Mouse (Mus musculus): ENCODE measurements around the gene Wdr75. TPM values are rescaled to one million over a fixed set of nuclear protein-coding genes. Genes with fewer than 3 reads are reported as not detected.

Wdr75 gene
- polyA plus RNA-seq, 1 experiment from 2014 or later: 80.8 TPM

- no peak overlapping the region for H3K4me2 ChIP-seq
- no peaks in the 10 kb centered on the region for H3K9me3 ChIP-seq (ENCODE audit: control insufficient read depth, low read length)
- WGBS: 95% methylated on average over 13 of the region's 13 CpGs
- H3K4me1 ChIP-seq (ENCODE audit: control insufficient read depth, insufficient read depth, low read length): no peaks in the 10 kb centered on the region
- no peaks in the 10 kb centered on the region for H3K36me3 ChIP-seq (ENCODE audit: control insufficient read depth, insufficient read depth, low read length)
- H3K9ac ChIP-seq (ENCODE audit: low read length): no peak overlapping the region
- DNase-seq (ENCODE audit: low spot score, missing footprints) (no peak), ATAC-seq (ENCODE audit: low FRiP score) (no peak)
- no peak overlapping the region for H3K27ac ChIP-seq (ENCODE audit: low read depth, low read length)
- no peak overlapping the region for H3K4me3 ChIP-seq (ENCODE audit: low read depth, low read length)
- no peaks in the 10 kb centered on the region for H3K27me3 ChIP-seq (ENCODE audit: control insufficient read depth, insufficient read depth, low read length)
Observed at GRCm38 (mm10) chr1:45769321-45769720, 25.6 kb upstream of the Wdr75 start.

GRCm38 (mm10) chr1:45770051-45770450 lies 24.9 kb upstream of the Wdr75 start:
- ATAC-seq (ENCODE audit: low FRiP score): no peak
- WGBS: 92% methylated on average over 2 of the region's 2 CpGs

GRCm38 (mm10) chr1:45780606-45781288 lies 14.2 kb upstream of the Wdr75 start:
- 77% methylated on average over 4 of the region's 4 CpGs for WGBS
- Histone ChIP-seq H3K4me3 (ENCODE audit: low read depth, low read length) (no peak overlapping the region), H3K4me2 (no peak overlapping the region), H3K9ac (ENCODE audit: low read length) (no peak overlapping the region), H3K4me1 (ENCODE audit: control insufficient read depth, insufficient read depth, low read length) (no peaks in the 10 kb centered on the region), H3K27ac (ENCODE audit: low read depth, low read length) (no peak overlapping the region), H3K9me3 (ENCODE audit: control insufficient read depth, low read length) (no peaks in the 10 kb centered on the region), H3K36me3 (ENCODE audit: control insufficient read depth, insufficient read depth, low read length) (no peaks in the 10 kb centered on the region), H3K27me3 (ENCODE audit: control insufficient read depth, insufficient read depth, low read length) (no peaks in the 10 kb centered on the region)
- ATAC-seq (ENCODE audit: low FRiP score) (no peak), DNase-seq (ENCODE audit: low spot score, missing footprints) (no peak)

More at GRCm38 (mm10) chr1:45770051-45770450, 24.9 kb upstream of the Wdr75 start:
- Histone ChIP-seq H3K4me3 (ENCODE audit: low read depth, low read length) (no peak overlapping the region), H3K4me1 (ENCODE audit: control insufficient read depth, insufficient read depth, low read length) (no peaks in the 10 kb centered on the region), H3K9me3 (ENCODE audit: control insufficient read depth, low read length) (no peaks in the 10 kb centered on the region), H3K36me3 (ENCODE audit: control insufficient read depth, insufficient read depth, low read length) (no peaks in the 10 kb centered on the region), H3K9ac (ENCODE audit: low read length) (no peak overlapping the region), H3K27me3 (ENCODE audit: control insufficient read depth, insufficient read depth, low read length) (no peaks in the 10 kb centered on the region), H3K4me2 (no peak overlapping the region), H3K27ac (ENCODE audit: low read depth, low read length) (no peak overlapping the region)
- DNase-seq (ENCODE audit: low spot score, missing footprints): no peak

DNA sequence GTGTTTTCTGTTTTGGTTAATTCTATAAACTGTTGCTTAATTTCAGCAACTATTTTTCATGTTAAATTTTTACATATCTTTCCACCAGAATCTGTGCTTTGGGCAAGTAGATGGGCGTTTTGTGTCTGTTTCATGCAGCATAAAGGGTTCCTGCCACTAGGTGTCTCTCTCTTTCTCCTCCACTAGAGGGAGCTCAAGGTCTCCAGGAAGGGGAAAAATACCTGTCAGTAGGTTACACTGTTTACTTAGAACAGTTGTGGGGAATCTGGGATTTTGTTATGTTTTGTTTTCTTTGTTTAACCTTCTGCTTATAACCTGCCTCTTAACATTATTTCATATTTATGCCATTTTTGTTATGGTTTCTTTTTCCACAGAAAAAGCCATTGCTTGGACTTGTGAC lies 21.9 kb downstream of the Wdr75 start:
- no peaks in the 10 kb centered on the region for H3K9me3 ChIP-seq (ENCODE audit: control insufficient read depth, low read length)
- H3K9ac ChIP-seq (ENCODE audit: low read length): no peak overlapping the region
- H3K4me2 ChIP-seq: no peak overlapping the region
- no peaks in the 10 kb centered on the region for H3K4me1 ChIP-seq (ENCODE audit: control insufficient read depth, insufficient read depth, low read length)
- H3K27me3 ChIP-seq (ENCODE audit: control insufficient read depth, insufficient read depth, low read length): no peaks in the 10 kb centered on the region
- peak; percentile 33; the same call in 1 of the 2 replicates for ATAC-seq (ENCODE audit: low FRiP score)
- no peak for DNase-seq (ENCODE audit: low spot score, missing footprints)
- H3K36me3 ChIP-seq (ENCODE audit: control insufficient read depth, insufficient read depth, low read length): peaks cover 24% of the 10 kb centered on the region
- no peak overlapping the region for H3K4me3 ChIP-seq (ENCODE audit: low read depth, low read length)
- H3K27ac ChIP-seq (ENCODE audit: low read depth, low read length): no peak overlapping the region
- 33% methylated on average over 1 of the region's 1 CpGs for WGBS

DNA sequence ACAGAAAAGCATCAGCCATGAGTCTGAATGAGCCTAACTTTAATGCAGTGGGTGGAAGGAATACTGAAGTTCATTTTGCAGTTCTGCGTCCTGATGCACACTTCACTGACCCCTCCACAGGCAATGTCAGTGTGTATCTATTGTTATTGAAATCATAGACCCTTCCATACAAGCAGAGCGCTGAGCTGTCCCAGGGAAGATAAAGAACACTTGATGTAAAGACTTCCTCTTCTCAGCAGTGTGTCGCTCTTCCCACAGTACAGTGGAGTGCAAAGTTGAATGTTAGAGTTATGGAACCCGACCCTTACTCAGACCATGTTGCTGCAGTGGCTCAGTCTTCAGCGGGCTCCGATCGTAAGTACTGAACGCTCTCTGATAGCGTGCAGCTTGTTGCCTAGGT lies 23.6 kb downstream of the Wdr75 start:
- no peaks in the 10 kb centered on the region for H3K9me3 ChIP-seq (ENCODE audit: control insufficient read depth, low read length)
- 87% methylated on average over 9 of the region's 9 CpGs for WGBS
- no peaks in the 10 kb centered on the region for H3K4me1 ChIP-seq (ENCODE audit: control insufficient read depth, insufficient read depth, low read length)
- no peak overlapping the region for H3K4me3 ChIP-seq (ENCODE audit: low read depth, low read length)
- peaks cover 20% of the 10 kb centered on the region for H3K36me3 ChIP-seq (ENCODE audit: control insufficient read depth, insufficient read depth, low read length)
- peak; percentile 24; the same call in 1 of the 2 replicates for ATAC-seq (ENCODE audit: low FRiP score)
- no peak overlapping the region for H3K9ac ChIP-seq (ENCODE audit: low read length)
- H3K27ac ChIP-seq (ENCODE audit: low read depth, low read length): no peak overlapping the region
- DNase-seq (ENCODE audit: low spot score, missing footprints): no peak
- H3K4me2 ChIP-seq: no peak overlapping the region
- no peaks in the 10 kb centered on the region for H3K27me3 ChIP-seq (ENCODE audit: control insufficient read depth, insufficient read depth, low read length)

- peaks cover 14% of the 10 kb centered on the region for H3K36me3 ChIP-seq (ENCODE audit: control insufficient read depth, insufficient read depth, low read length)
- H3K9ac ChIP-seq (ENCODE audit: low read length): no peak overlapping the region
- H3K27me3 ChIP-seq (ENCODE audit: control insufficient read depth, insufficient read depth, low read length): no peaks in the 10 kb centered on the region
- no peak overlapping the region for H3K27ac ChIP-seq (ENCODE audit: low read depth, low read length)
- H3K4me3 ChIP-seq (ENCODE audit: low read depth, low read length): no peak overlapping the region
- no peak overlapping the region for H3K4me2 ChIP-seq
- DNase-seq (ENCODE audit: low spot score, missing footprints): no peak
- no peak for ATAC-seq (ENCODE audit: low FRiP score)
- H3K9me3 ChIP-seq (ENCODE audit: control insufficient read depth, low read length): no peaks in the 10 kb centered on the region
- 88% methylated on average over 1 of the region's 1 CpGs for WGBS
- H3K4me1 ChIP-seq (ENCODE audit: control insufficient read depth, insufficient read depth, low read length): no peaks in the 10 kb centered on the region
Observed at GRCm38 (mm10) chr1:45824441-45824840, 29.5 kb downstream of the Wdr75 start.

DNA sequence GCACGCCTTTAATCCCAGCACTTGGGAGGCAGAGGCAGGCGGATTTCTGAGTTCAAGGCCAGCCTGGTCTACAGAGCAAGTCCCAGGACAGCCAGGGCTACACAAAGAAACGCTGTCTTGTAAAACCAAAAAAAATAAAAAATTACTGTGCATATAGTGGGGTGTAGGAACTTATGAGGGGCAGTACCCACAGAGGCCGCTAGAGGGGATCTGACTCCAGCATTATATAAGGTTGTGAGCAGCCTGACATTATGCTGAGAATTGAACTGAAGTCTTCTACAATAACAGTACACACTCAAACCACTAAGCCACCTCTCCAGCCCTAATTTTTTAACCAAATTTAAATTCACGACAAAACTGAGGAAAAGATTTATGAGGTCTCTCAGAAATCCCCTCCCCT lies 30.2 kb downstream of the Wdr75 start:
- H3K9me3 ChIP-seq (ENCODE audit: control insufficient read depth, low read length): no peaks in the 10 kb centered on the region
- ATAC-seq (ENCODE audit: low FRiP score): peak; percentile 93

GRCm38 (mm10) chr1:45825630-45826029 lies 30.7 kb downstream of the Wdr75 start:
- WGBS: 94% methylated on average over 3 of the region's 3 CpGs
- no peaks in the 10 kb centered on the region for H3K9me3 ChIP-seq (ENCODE audit: control insufficient read depth, low read length)
- H3K36me3 ChIP-seq (ENCODE audit: control insufficient read depth, insufficient read depth, low read length): peaks cover 14% of the 10 kb centered on the region
- no peaks in the 10 kb centered on the region for H3K4me1 ChIP-seq (ENCODE audit: control insufficient read depth, insufficient read depth, low read length)
- ATAC-seq (ENCODE audit: low FRiP score) (no peak), DNase-seq (ENCODE audit: low spot score, missing footprints) (no peak)
- H3K4me2 ChIP-seq: no peak overlapping the region
- H3K4me3 ChIP-seq (ENCODE audit: low read depth, low read length): no peak overlapping the region
- H3K27me3 ChIP-seq (ENCODE audit: control insufficient read depth, insufficient read depth, low read length): no peaks in the 10 kb centered on the region
- no peak overlapping the region for H3K27ac ChIP-seq (ENCODE audit: low read depth, low read length)
- no peak overlapping the region for H3K9ac ChIP-seq (ENCODE audit: low read length)

More for the DNA sequence above, 30.2 kb downstream of the Wdr75 start:
- Histone ChIP-seq H3K27ac (ENCODE audit: low read depth, low read length) (no peak overlapping the region), H3K36me3 (ENCODE audit: control insufficient read depth, insufficient read depth, low read length) (peaks cover 14% of the 10 kb centered on the region), H3K27me3 (ENCODE audit: control insufficient read depth, insufficient read depth, low read length) (no peaks in the 10 kb centered on the region), H3K4me2 (no peak overlapping the region), H3K4me1 (ENCODE audit: control insufficient read depth, insufficient read depth, low read length) (no peaks in the 10 kb centered on the region), H3K4me3 (ENCODE audit: low read depth, low read length) (no peak overlapping the region), H3K9ac (ENCODE audit: low read length) (no peak overlapping the region)
- 58% methylated on average over 5 of the region's 5 CpGs for WGBS
- peak; percentile 96 for DNase-seq (ENCODE audit: low spot score, missing footprints)

DNA sequence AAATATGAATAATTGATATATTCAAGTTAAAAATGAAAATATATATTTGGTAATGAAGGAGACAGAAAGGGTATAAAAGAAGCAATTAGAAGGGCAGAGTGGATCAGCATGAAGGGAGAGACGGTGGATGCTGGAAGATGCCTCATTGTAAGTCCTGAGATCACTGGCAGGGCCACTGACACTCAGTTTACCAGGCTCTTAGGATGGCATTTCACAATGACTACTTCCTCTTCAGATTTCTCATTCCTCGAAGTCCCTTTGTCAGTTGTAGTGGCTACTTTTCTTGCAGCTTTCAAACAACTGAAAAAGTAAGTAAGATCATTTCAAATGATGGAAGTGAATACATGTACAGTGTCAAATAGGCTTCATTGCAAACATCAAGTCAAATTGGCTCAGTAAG lies 31.2 kb downstream of the Wdr75 start:
- Histone ChIP-seq H3K9me3 (ENCODE audit: control insufficient read depth, low read length) (no peaks in the 10 kb centered on the region), H3K27me3 (ENCODE audit: control insufficient read depth, insufficient read depth, low read length) (no peaks in the 10 kb centered on the region), H3K4me3 (ENCODE audit: low read depth, low read length) (no peak overlapping the region), H3K4me2 (no peak overlapping the region), H3K9ac (ENCODE audit: low read length) (no peak overlapping the region), H3K36me3 (ENCODE audit: control insufficient read depth, insufficient read depth, low read length) (peaks cover 11% of the 10 kb centered on the region), H3K4me1 (ENCODE audit: control insufficient read depth, insufficient read depth, low read length) (no peaks in the 10 kb centered on the region), H3K27ac (ENCODE audit: low read depth, low read length) (no peak overlapping the region)
- ATAC-seq (ENCODE audit: low FRiP score): no peak
- WGBS: 88% methylated on average over 2 of the region's 2 CpGs
- DNase-seq (ENCODE audit: low spot score, missing footprints): no peak

Data from midbrain, embryonic 11.5 days (tissue).